Mouse (Mus musculus): ENCODE measurements at regions not wholly inside any gene's neighbourhood (a gene's known extent, or its start where the extent isn't known, plus 50 kb on each side); places are given as distances from the start of the nearest gene placed in this dataset.

- DNase-seq (ENCODE audit: low spot score in 2 of 2), result no peak
Observed at GRCm38 (mm10) chr1:57032407-57032806, 54.0 kb upstream of the Satb2 start.

DNA sequence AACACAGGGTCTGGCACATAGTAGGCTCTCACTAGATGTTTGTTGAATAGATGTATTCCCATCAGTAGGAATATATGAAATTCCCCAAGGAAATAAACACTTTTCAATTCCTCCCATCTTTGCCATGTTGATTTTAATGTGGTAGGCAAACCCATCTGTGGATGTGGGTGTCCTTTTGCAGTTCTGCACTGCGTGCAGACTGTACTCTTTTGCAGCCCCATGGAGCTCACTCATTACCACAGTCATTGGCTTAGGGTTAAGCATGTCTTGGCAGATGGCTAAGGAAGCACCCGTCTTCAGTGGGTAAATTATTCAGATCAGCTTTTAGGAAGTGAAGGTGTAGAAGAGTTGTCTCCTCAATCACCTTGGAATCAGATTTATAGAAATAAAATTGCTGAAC lies 54.8 kb upstream of the Satb2 start:
- DNase-seq (ENCODE audit: low spot score in 2 of 2), result no peak

DNA sequence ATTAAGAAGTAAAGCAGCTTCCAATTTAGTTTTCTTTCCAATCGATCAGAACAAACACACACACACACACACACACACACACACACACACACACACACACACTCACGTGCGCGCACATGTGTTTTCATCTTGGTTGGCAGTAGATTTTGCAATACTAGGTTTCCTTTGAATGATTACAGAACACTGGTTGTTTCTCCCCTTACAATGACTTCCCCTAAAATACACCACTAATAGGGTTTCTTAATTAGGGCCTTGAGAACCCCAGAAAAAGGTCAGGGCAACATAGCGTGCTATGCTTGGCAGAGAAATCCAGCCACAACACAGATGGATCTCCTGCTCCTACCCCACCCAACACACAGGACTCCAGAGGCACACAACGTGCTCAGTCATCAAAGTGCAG lies 56.0 kb upstream of the Satb2 start:
- DNase-seq (ENCODE audit: low spot score in 2 of 2), result no peak

- no peak for DNase-seq (ENCODE audit: low spot score in 2 of 2)
Observed at GRCm38 (mm10) chr1:57036382-57036781, 57.9 kb upstream of the Satb2 start.

DNA sequence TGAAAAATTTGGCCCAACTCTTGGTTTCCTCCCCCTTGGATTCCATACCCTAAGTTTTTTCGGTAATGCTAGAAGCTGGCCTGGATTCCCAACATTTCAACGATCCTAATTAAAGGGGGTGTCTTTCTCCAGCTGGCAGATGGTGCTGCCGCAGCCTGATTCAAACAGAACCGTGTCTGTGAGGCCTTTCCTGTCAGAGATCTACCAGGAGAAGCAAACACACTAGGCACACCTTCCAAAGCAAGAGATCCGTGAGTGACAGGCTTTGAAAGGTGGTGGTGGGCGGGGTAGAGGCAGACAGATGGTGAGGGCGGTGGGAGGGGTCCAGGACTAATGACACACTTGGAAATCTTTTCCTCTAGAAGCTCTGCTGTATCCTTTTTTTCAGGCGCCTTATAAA lies 61.8 kb upstream of the Satb2 start:
- no peak for DNase-seq (ENCODE audit: low spot score in 2 of 2)

DNA sequence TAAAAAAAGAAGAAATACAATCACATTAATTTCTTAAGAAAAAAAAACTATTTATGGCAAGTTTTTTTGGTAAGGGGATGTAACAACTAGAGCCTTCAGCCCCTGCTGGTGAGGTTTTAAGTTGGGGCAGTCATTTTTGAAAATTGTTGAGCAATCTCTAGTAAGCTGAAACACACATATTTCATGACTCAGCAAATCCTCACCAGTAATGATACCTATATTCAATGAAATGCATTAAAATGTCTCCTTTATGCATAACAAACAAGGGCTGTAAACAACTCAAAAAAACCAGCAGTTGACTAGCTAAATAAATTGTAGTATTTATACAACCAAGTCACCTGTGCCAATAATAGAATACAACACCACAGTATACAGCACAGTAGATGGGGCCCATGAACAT lies 63.1 kb upstream of the Satb2 start:
- no peak for DNase-seq (ENCODE audit: low spot score in 2 of 2)

- no peak for DNase-seq (ENCODE audit: low spot score in 2 of 2)
Observed at GRCm38 (mm10) chr1:57053836-57054235, 75.4 kb upstream of the Satb2 start.

DNA sequence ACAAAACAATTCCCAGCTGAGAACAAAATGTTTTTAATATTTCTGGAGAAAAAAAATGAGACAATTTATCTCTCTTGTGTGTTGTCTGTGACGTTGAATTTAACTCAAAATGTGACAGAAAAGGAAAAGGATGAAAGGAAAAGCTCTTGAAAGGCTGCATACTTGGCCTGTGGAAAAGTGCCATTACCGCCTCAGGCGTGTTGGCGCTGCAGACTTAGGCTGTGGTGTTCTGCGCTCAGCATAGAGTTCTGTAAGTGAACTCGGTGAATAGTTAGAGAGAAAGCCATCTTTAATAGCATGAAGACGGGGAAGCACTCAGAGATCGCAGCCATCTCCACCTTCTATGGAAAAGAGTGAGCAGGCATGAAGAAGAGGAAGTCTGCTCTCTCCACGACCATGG lies 77.5 kb upstream of the Satb2 start:
- no peak for DNase-seq (ENCODE audit: low spot score in 2 of 2)

- DNase-seq (ENCODE audit: low spot score in 2 of 2), result no peak
Observed at GRCm38 (mm10) chr1:57059216-57059615, 80.8 kb upstream of the Satb2 start.

DNA sequence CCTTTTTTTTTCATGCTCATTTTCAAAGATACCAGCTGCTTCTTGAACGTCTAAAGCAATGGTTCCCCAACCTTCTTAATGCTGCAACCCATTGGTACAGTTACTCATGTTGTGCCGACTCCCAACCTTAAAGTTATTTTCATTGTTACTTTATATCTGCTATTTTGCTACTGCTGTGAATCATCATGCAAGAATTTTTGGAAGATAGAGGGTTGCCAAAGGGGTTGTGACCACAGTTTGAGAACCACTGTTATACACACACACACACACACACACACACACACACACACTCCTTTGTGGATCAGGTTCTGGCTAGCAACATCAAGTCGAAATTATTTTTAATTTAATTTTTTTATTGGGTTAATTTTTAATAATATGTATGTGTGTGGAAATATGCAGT lies 96.8 kb upstream of the Satb2 start:
- DNase-seq (ENCODE audit: low spot score in 2 of 2), result no peak

DNA sequence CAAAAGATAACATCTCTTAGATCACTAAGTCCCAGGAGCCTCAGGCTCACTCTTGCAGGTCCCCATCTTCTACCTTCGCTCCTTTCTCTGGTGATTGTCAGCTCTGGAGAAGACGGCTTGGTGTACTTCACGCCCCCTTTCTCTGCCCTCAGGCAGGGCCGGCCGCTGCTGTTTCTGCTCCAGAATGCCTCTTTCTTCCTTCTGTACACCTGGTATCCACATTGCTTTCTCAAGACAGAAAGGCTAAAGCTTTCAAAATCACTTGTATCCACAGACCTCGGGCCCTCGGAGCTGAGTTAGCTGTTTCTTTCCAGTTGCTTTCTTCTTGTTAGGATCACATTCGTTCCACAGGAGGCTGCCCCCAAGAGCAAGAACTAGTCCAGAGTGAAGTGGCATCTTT lies 98.2 kb upstream of the Satb2 start:
- no peak for DNase-seq (ENCODE audit: low spot score in 2 of 2)

DNA sequence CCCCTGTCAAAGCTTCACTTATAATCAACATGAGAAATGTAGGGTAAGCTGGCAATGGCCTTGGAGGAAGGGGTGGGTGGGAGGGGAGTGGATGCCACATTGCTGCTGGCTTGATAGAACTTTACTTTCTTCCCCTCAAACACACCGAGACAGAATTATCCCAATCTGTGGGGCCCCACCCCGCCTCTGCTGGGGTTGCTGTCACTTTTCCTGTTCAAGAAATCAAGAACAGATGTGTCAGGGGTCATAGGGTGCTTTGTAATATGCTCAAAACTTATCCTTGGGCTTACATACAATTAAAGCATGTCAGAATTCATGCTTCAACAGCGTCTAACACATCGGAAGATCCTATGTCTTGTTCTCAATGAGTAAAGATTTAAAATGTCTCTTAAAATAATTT lies 101.9 kb upstream of the Satb2 start:
- DNase-seq (ENCODE audit: low spot score in 2 of 2), result no peak

- peak in 1 of 2 experiments; percentile 11 for DNase-seq (ENCODE audit: low spot score in 2 of 2)
Observed at GRCm38 (mm10) chr1:57083134-57083533, 104.7 kb upstream of the Satb2 start.

- DNase-seq (ENCODE audit: low spot score in 2 of 2), result no peak
Observed at GRCm38 (mm10) chr1:57083540-57084083, 105.2 kb upstream of the Satb2 start.

GRCm38 (mm10) chr1:57095361-57096247 lies 117.2 kb upstream of the Satb2 start:
- peak; percentile 9 to 15 for DNase-seq (ENCODE audit: low spot score in 2 of 2)

DNA sequence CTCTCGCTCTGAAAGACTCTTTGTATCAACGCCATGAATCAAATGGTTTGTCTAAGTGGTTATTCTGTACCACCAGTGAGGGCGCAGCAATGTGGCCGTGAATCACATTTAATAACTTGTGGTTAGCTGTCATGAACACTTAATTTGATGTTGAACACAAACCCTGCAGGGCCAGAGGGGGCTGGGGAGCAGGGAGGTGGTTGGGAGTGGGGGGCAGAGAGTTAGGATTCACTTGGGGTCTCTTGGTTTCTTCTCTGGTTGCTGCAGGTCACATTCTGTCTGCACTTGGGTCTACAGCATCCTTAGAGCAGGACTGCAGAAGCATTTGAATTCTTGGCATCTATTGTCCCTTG lies 117.8 kb upstream of the Satb2 start:
- no peak for DNase-seq (ENCODE audit: low spot score in 2 of 2)

- DNase-seq (ENCODE audit: low spot score in 2 of 2), result no peak
Observed at GRCm38 (mm10) chr1:57096740-57097139, 118.3 kb upstream of the Satb2 start.

GRCm38 (mm10) chr1:57100614-57101013 lies 122.2 kb upstream of the Satb2 start:
- DNase-seq (ENCODE audit: low spot score in 2 of 2), result no peak

DNA sequence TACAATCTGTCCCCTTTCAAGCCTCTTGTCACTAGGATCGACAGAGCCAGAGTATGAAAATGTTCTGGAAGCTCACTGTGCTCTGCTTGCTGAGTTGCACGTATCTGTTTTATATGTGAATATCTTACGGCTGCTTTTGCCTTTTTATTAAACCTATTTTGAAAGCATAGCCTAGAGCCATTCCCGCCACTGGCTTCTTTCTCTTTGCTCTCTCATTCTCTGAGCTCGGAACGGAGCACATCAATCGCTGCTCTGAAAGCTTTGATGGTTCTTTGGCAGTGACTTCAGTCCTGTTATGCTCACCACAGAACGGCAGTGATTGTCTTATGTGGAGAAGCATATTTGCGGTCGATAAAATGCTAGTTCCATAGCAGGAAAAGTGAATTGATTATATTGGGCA lies 128.9 kb upstream of the Satb2 start:
- no peak for DNase-seq (ENCODE audit: low spot score in 2 of 2)

GRCm38 (mm10) chr1:57120678-57121077 lies 142.2 kb upstream of the Satb2 start:
- no peak for DNase-seq (ENCODE audit: low spot score in 2 of 2)

GRCm38 (mm10) chr1:57144181-57144580 lies 165.7 kb upstream of the Satb2 start:
- no peak for DNase-seq (ENCODE audit: low spot score in 2 of 2)

GRCm38 (mm10) chr1:57155869-57156268 lies 177.4 kb upstream of the Satb2 start:
- DNase-seq (ENCODE audit: low spot score in 2 of 2), result no peak

DNA sequence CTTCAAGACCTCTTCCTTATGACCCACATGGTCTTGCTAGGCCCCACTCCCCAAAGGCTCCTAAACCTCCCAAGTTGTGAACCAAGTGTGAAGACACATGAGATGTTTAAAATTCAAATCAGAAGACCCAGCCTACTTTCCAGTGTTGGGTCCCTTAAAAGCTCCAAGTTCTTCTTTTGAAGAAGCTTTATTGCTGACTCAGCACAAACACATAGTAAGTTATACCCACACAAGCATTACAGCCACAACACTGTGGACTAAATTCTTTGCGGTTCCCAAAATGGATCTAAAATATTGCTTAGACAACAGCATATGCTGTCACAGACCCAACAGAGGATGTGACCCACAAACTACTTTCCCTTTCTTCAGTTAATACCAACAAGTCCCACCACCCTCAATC lies 186.0 kb upstream of the Satb2 start:
- DNase-seq (ENCODE audit: low spot score in 2 of 2), result no peak

All from frontal cortex, postnatal 10 days (tissue).